Mouse (Mus musculus) CH12.LX (cell line): ENCODE results near the gene Ppp2r5d.

Experiments used
- CTCF ChIP-seq, 2 experiments: IDR thresholded peaks in 1 of 2; conservative IDR thresholded peaks in 1 of 2; 2 replicates each; pipeline ENCODE4 v1.5.1; 2011 to 2012; ENCODE audit warnings: low read depth in 2 of 2, low read length in 2 of 2, improper control_type of control experiment in 1 of 2, inconsistent platforms in 1 of 2, mild to moderate bottlenecking in 1 of 2, moderate library complexity in 1 of 2
- IRF4 ChIP-seq: IDR thresholded peaks from 2 replicates; pipeline ENCODE4 v1.6.1; 2014; ENCODE audit warnings: low read depth, mild to moderate bottlenecking, inconsistent platforms, low read length, improper control_type of control experiment
- NELFE ChIP-seq: IDR thresholded peaks from 2 replicates; pipeline ENCODE4 v1.6.1; 2011; ENCODE audit warnings: low read depth, low read length, improper control_type of control experiment
- NRF1 ChIP-seq: IDR thresholded peaks from 2 replicates; pipeline ENCODE4 v1.6.1; 2014; ENCODE audit warnings: low read depth, mild to moderate bottlenecking, inconsistent platforms, low read length, improper control_type of control experiment, moderate library complexity

- TF ChIP-seq CTCF (conservative IDR thresholded peaks at IDR 0.05 in 1 of 2, IDR thresholded peaks at IDR 0.05 in 1 of 2; ENCODE audit: low read depth in 2 of 2, low read length in 2 of 2) (no peak), NELFE (no peak; the same call in 1 of the 2 replicates), IRF4 (no peak), NRF1 (no peak)
Observed at GRCm38 (mm10) chr17:46750580-46750979, 45.7 kb upstream of the Ppp2r5d start.
